Mouse (Mus musculus): ENCODE measurements around the gene Cnih1. TPM values are rescaled to one million over a fixed set of nuclear protein-coding genes. Genes with fewer than 3 reads are reported as not detected.

The Cnih1 gene
- polyA plus RNA-seq, 1 experiment from 2014 or later: 194 TPM

DNA sequence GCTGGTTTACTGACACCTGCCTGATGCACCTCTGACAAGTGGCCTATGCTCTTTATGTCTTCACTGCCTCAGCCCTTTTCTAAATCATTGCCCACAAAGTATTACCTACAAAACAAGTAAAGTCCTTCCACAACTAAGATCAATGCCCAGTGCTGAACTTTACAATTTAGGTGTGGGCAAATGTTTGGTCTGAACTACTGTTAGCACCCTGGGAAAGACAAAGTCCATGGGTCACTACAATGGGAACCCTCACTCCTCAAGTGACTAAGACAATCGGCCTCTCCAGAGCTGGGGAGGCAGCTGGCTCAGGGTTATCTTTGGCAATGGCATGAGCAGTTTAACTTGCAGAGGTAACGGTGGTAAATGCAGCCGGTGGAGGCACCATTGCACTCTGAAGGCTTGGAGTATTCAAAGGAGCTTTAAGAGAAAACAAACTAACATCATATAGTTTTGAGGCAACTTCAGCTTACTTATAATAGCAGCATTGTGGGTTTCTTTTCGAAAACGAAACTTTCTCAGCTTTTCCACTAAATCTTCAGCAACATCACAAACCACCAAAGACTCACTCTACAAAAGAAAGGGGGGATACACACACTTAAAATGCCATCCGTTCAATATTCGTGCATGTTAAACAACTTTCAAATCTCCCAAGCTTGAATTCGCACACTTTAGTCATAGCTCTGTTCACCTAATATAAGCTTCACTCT is 28.9 kb upstream of the Cnih1 start:
- peaks cover 25% of the 10 kb centered on the region; the same call in 1 of the 2 replicates for H3K36me3 ChIP-seq
- ATAC-seq (ENCODE audit: low FRiP score, low read depth): no peak
- no peak overlapping the region for H3K27ac ChIP-seq
- WGBS: 95% methylated on average over 8 of the region's 8 CpGs
- H3K4me2 ChIP-seq (replicated peaks): no peak overlapping the region
- H3K27me3 ChIP-seq (replicated peaks): no peaks in the 10 kb centered on the region
- H3K9ac ChIP-seq: no peak overlapping the region
- peaks cover 11% of the 10 kb centered on the region for H3K4me1 ChIP-seq
- H3K9me3 ChIP-seq: no peaks in the 10 kb centered on the region
- no peak overlapping the region for H3K4me3 ChIP-seq

DNA sequence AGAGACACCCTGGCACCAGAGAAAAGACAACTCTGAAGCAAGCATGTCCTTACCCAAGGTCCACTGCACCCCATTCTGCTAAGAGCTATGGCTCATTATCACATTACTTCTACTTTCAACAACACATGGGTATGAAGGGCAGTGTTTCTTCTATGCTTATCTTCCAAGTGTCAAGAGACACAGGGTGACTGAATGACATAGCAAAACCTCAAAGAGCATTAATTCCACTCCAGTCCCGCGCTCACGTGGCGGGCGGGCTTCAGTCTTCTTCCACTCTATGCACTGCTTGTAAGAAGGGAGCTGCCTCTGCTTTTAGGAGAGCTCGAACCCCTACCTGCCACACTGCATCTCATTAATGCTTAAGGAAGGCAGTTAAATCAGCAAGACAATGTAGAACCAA is 27.4 kb upstream of the Cnih1 start:
- Histone ChIP-seq H3K27me3 (replicated peaks) (no peaks in the 10 kb centered on the region), H3K4me1 (peaks cover 4% of the 10 kb centered on the region), H3K4me3 (no peak overlapping the region), H3K9ac (no peak overlapping the region), H3K36me3 (peaks cover 32% of the 10 kb centered on the region; the same call in 1 of the 2 replicates), H3K9me3 (no peaks in the 10 kb centered on the region), H3K27ac (no peak overlapping the region), H3K4me2 (replicated peaks) (no peak overlapping the region)
- no peak for ATAC-seq (ENCODE audit: low FRiP score, low read depth)
- 86% methylated on average over 6 of the region's 6 CpGs for WGBS

DNA sequence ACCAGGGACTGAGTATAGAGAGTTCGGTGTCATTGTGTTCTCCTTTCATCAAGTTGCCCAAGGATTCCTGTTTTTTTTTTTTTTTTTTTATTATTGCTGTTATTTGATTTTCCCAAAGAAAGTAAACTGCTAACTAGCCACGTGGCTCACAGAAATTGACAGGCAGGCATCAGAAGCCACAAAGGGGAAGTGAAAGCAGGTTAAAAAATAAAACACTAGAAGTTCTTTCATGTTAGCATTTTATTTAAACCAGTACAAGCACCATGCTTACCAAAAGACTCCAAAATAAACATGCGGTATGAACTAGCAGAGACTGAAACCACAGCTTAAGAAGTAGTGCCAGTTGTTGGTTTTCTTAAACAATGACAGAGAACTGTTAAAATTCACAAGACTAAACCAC is 19.7 kb upstream of the Cnih1 start:
- Histone ChIP-seq H3K4me1 (no peaks in the 10 kb centered on the region), H3K9ac (no peak overlapping the region), H3K27me3 (replicated peaks) (no peaks in the 10 kb centered on the region), H3K4me3 (no peak overlapping the region), H3K9me3 (no peaks in the 10 kb centered on the region), H3K4me2 (replicated peaks) (no peak overlapping the region), H3K36me3 (peaks cover 20% of the 10 kb centered on the region; the same call in 1 of the 2 replicates), H3K27ac (no peak overlapping the region)
- ATAC-seq (ENCODE audit: low FRiP score, low read depth): no peak
- 92% methylated on average over 3 of the region's 3 CpGs for WGBS

DNA sequence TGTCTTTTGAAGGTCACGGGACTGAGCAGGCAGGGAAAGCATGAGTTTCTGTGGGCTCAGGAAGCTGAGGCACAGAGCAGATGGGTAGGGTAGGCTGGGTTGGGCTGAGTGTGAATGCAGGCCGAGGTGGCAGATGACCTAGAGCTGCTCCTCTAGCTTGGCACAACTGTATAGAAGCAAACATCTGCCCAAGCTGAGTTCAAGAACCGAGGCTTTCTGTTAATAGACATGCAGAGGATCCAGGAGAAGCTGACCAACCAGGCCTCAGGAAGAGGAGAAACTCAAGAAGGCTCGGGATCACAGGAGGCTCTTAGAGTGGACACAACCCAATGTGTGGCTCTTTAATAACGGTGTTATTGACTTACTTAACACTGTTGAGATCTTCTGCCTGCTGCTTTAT is 18.0 kb upstream of the Cnih1 start:
- no peaks in the 10 kb centered on the region for H3K9me3 ChIP-seq
- no peak overlapping the region for H3K9ac ChIP-seq
- H3K4me2 ChIP-seq (replicated peaks): no peak overlapping the region
- no peak overlapping the region for H3K27ac ChIP-seq
- WGBS: 90% methylated on average over 5 of the region's 5 CpGs
- no peak overlapping the region for H3K4me3 ChIP-seq
- ATAC-seq (ENCODE audit: low FRiP score, low read depth): no peak
- no peaks in the 10 kb centered on the region for H3K27me3 ChIP-seq (replicated peaks)
- H3K36me3 ChIP-seq: peaks cover 12% of the 10 kb centered on the region; the same call in 1 of the 2 replicates
- no peaks in the 10 kb centered on the region for H3K4me1 ChIP-seq

GRCm38 (mm10) chr14:46803791-46804190 is 15.6 kb upstream of the Cnih1 start:
- Histone ChIP-seq H3K9ac (no peak overlapping the region), H3K9me3 (no peaks in the 10 kb centered on the region), H3K4me3 (no peak overlapping the region), H3K27me3 (replicated peaks) (no peaks in the 10 kb centered on the region), H3K36me3 (peaks cover 5% of the 10 kb centered on the region; the same call in 1 of the 2 replicates), H3K4me1 (no peaks in the 10 kb centered on the region), H3K27ac (no peak overlapping the region), H3K4me2 (replicated peaks) (no peak overlapping the region)
- 90% methylated on average over 1 of the region's 1 CpGs for WGBS
- ATAC-seq (ENCODE audit: low FRiP score, low read depth): no peak

GRCm38 (mm10) chr14:46803259-46803658 is 15.0 kb upstream of the Cnih1 start:
- no peak overlapping the region for H3K4me2 ChIP-seq (replicated peaks)
- no peak for ATAC-seq (ENCODE audit: low FRiP score, low read depth)
- H3K9ac ChIP-seq: no peak overlapping the region
- no peaks in the 10 kb centered on the region for H3K9me3 ChIP-seq
- whole genome bisulfite sequencing: 91% methylated on average over 4 of the region's 4 CpGs
- H3K4me3 ChIP-seq: no peak overlapping the region
- H3K4me1 ChIP-seq: no peaks in the 10 kb centered on the region
- no peaks in the 10 kb centered on the region for H3K27me3 ChIP-seq (replicated peaks)
- H3K27ac ChIP-seq: no peak overlapping the region
- H3K36me3 ChIP-seq: peaks cover 5% of the 10 kb centered on the region; the same call in 1 of the 2 replicates

GRCm38 (mm10) chr14:46800684-46801345 is 12.6 kb upstream of the Cnih1 start:
- no peak overlapping the region for H3K9ac ChIP-seq
- H3K36me3 ChIP-seq: no peaks in the 10 kb centered on the region
- H3K4me2 ChIP-seq (replicated peaks): no peak overlapping the region
- no peak overlapping the region for H3K27ac ChIP-seq
- no peaks in the 10 kb centered on the region for H3K9me3 ChIP-seq
- H3K27me3 ChIP-seq (replicated peaks): no peaks in the 10 kb centered on the region
- no peak for ATAC-seq (ENCODE audit: low FRiP score, low read depth)
- no peak overlapping the region for H3K4me3 ChIP-seq
- no peaks in the 10 kb centered on the region for H3K4me1 ChIP-seq
- 90% methylated on average over 3 of the region's 3 CpGs for WGBS

GRCm38 (mm10) chr14:46794157-46794556 is 5.9 kb upstream of the Cnih1 start:
- ATAC-seq (ENCODE audit: low FRiP score, low read depth): no peak
- H3K4me2 ChIP-seq (replicated peaks): no peak overlapping the region
- H3K27me3 ChIP-seq (replicated peaks): no peaks in the 10 kb centered on the region
- no peak overlapping the region for H3K9ac ChIP-seq
- no peaks in the 10 kb centered on the region for H3K36me3 ChIP-seq
- no peak overlapping the region for H3K4me3 ChIP-seq
- WGBS: 91% methylated on average over 5 of the region's 5 CpGs
- H3K9me3 ChIP-seq: no peaks in the 10 kb centered on the region
- no peak overlapping the region for H3K27ac ChIP-seq
- no peaks in the 10 kb centered on the region for H3K4me1 ChIP-seq

GRCm38 (mm10) chr14:46790723-46791122 is 2.5 kb upstream of the Cnih1 start:
- no peaks in the 10 kb centered on the region for H3K27me3 ChIP-seq (replicated peaks)
- no peak overlapping the region for H3K27ac ChIP-seq

GRCm38 (mm10) chr14:46790303-46790702 is 2.1 kb upstream of the Cnih1 start:
- no peaks in the 10 kb centered on the region for H3K9me3 ChIP-seq
- no peak overlapping the region for H3K27ac ChIP-seq

More at GRCm38 (mm10) chr14:46790723-46791122, 2.5 kb upstream of the Cnih1 start:
- H3K4me1 ChIP-seq: peaks cover 11% of the 10 kb centered on the region
- 90% methylated on average over 6 of the region's 6 CpGs for WGBS
- no peak overlapping the region for H3K4me2 ChIP-seq (replicated peaks)
- H3K9ac ChIP-seq: no peak overlapping the region
- ATAC-seq (ENCODE audit: low FRiP score, low read depth): no peak
- no peak overlapping the region for H3K4me3 ChIP-seq
- H3K9me3 ChIP-seq: no peaks in the 10 kb centered on the region
- no peaks in the 10 kb centered on the region for H3K36me3 ChIP-seq

GRCm38 (mm10) chr14:46788505-46788901 is 292 bp upstream of the Cnih1 start:
- Histone ChIP-seq H3K27ac (no peak overlapping the region), H3K4me2 (replicated peaks) (peak overlapping the region; percentile 69; the same call in 1 of the 2 replicates)

More at GRCm38 (mm10) chr14:46790303-46790702, 2.1 kb upstream of the Cnih1 start:
- no peak overlapping the region for H3K9ac ChIP-seq
- H3K4me2 ChIP-seq (replicated peaks): no peak overlapping the region
- no peak for ATAC-seq (ENCODE audit: low FRiP score, low read depth)
- peaks cover 12% of the 10 kb centered on the region for H3K4me1 ChIP-seq
- no peaks in the 10 kb centered on the region for H3K27me3 ChIP-seq (replicated peaks)
- H3K36me3 ChIP-seq: no peaks in the 10 kb centered on the region
- H3K4me3 ChIP-seq: no peak overlapping the region
- WGBS: 66% methylated on average over 4 of the region's 4 CpGs

DNA sequence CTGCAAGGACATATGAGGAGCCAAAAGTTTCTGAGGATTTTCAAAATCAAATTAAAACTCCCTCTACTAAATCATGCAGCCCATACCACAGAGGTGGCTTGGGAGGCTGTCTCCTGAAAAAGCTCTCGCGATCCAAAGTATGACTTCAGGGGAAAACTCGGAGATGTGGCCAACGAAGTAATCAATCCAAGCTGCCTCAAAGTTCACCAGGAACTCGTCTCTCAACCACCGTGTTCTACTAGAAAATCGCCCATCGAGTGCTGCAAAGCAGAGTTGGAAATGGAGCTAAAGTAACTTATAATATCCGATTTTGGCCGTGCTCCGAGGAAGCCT is 791 bp downstream of the Cnih1 start:
- H3K4me3 ChIP-seq: peak overlapping the region; percentile 80
- peaks cover 14% of the 10 kb centered on the region for H3K4me1 ChIP-seq
- H3K36me3 ChIP-seq: peaks cover 15% of the 10 kb centered on the region
- H3K27me3 ChIP-seq (replicated peaks): no peaks in the 10 kb centered on the region
- H3K4me2 ChIP-seq (replicated peaks): peak overlapping the region; percentile 69
- H3K9ac ChIP-seq: peak overlapping the region; percentile 91
- WGBS: under 1% methylated on average over 11 of the region's 11 CpGs
- H3K27ac ChIP-seq: peak overlapping the region; percentile 90; the same call in 1 of the 2 replicates
- ATAC-seq (ENCODE audit: low FRiP score, low read depth): no peak
- no peaks in the 10 kb centered on the region for H3K9me3 ChIP-seq

More at GRCm38 (mm10) chr14:46788505-46788901, 292 bp upstream of the Cnih1 start:
- Histone ChIP-seq H3K27me3 (replicated peaks) (no peaks in the 10 kb centered on the region), H3K4me1 (peaks cover 14% of the 10 kb centered on the region), H3K36me3 (peaks cover 7% of the 10 kb centered on the region), H3K9ac (0 out of 2 replicates have a peak overlapping the region, but pooled peaks have one; percentile 9), H3K4me3 (no peak overlapping the region), H3K9me3 (no peaks in the 10 kb centered on the region)
- no peak for ATAC-seq (ENCODE audit: low FRiP score, low read depth)
- 39% methylated on average over 8 of the region's 8 CpGs for WGBS
